Mouse (Mus musculus): ENCODE data around the gene Prl8a1.

Prl8a1 gene

DNA sequence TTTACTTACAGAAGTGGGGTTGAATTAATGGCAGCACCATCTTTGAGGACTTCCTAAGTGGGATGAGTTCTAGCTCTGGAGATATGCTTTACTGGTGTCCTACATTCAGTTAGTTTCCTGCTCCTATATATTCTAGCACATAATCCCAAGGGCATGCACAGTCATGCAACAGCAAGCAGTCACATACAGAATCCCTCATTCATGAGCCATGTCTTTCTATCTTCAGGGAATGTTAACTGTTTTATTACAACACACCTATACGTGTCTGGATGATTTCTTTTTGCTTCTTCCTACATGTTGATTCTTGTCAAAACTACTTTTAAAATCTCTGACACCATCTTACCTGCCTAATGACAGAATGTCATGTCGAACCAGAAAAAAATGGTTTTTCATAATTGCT, at the start of gene Prl8a1:
Prl8a1 (minus strand) TSS at position 101 of the 400 bp plus-strand sequence.
- in situ Hi-C loops (cut with MboI, MseI) = no loop called here

GRCm38 (mm10) chr13:27610482-27610881, 28.5 kb upstream of the Prl8a1 start, which contains the start of gene Prl7b1:
Gene Prl7b1 (minus strand): TSS chr13:27610582.
- in situ Hi-C loops (cut with MboI, MseI) = no loop called here

DNA sequence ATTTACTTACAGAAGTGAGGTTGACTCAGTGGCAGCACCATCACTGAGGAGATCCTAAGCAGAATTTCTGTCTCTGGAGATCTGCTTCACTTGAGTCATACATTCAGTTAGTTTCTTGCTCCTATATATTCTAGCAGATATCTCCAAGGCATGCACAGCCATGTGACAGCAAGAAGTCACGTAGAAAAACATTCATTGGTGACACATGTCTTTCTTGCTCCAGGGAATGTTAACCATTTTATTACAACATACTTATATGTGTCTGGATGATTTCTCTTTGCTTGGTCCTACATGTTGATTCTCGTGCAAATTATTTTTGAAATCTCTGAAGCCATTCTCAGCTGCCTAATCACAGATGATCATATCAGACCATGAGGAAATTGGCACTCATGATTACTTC, 17.5 kb downstream of the Prl8a1 start, which contains the start of gene Prl8a9:
Prl8a9 (minus strand) TSS at position 101 of the 400 bp plus-strand sequence.
- in situ Hi-C loops (cut with MboI, MseI) = no loop called here

GRCm38 (mm10) chr13:27553336-27553735, 28.6 kb downstream of the Prl8a1 start:
- in situ Hi-C loops (cut with MboI, MseI) = no loop called here
